Mouse (Mus musculus) heart, adult 2 months (tissue): ENCODE data around the gene Hp1bp3. TPM values are rescaled to one million over a fixed set of nuclear protein-coding genes. Genes with fewer than 3 reads are reported as not detected.

Experiments used
- DNase-seq, 2 experiments: peaks; one replicate each; pipeline ENCODE4 v3.0.0; 2021
- H3K27ac ChIP-seq: fragments of 200-600 bp; 2 replicates; pipeline ENCODE4 v1.8.1; 2022
- H3K27me3 ChIP-seq: fragments of 200-500 bp; 2 replicates; pipeline ENCODE4 v1.6.1; 2012; ENCODE audit warnings: mild to moderate bottlenecking, low read length, inconsistent platforms, mixed read lengths; ENCODE audit not compliant: control insufficient read depth, insufficient read depth
- H3K36me3 ChIP-seq: fragments of 200-500 bp; 2 replicates; pipeline ENCODE4 v1.6.1; 2012; ENCODE audit warnings: low read length, inconsistent platforms; ENCODE audit not compliant: control insufficient read depth, insufficient read depth
- H3K4me1 ChIP-seq: fragments of 200-500 bp; 2 replicates; pipeline ENCODE4 v1.6.1; 2011; ENCODE audit warnings: low read length; ENCODE audit not compliant: control insufficient read depth, insufficient read depth
- H3K4me3 ChIP-seq: fragments of 200-600 bp; 2 replicates; pipeline ENCODE4 v1.8.1; 2022
- H3K79me2 ChIP-seq: fragments of 200-500 bp; replicated peaks from 2 replicates; pipeline ENCODE4 v1.6.1; 2012; ENCODE audit warnings: mild to moderate bottlenecking, inconsistent platforms, low read length, moderate library complexity, mixed read lengths; ENCODE audit not compliant: control insufficient read depth, insufficient read depth
- H3K9ac ChIP-seq: fragments of 200-500 bp; 2 replicates; pipeline ENCODE4 v1.6.1; 2012; ENCODE audit warnings: low read depth, mild to moderate bottlenecking, control low read depth, inconsistent platforms, low read length, mixed read lengths
- CTCF ChIP-seq: fragments of 200-600 bp; IDR thresholded peaks from 2 replicates; pipeline ENCODE4 v1.8.1; 2022; ENCODE audit warnings: antibody characterized with exemption, mild to moderate bottlenecking, moderate library complexity
- EP300 ChIP-seq: fragments of 200-500 bp; IDR thresholded peaks from 2 replicates; pipeline ENCODE4 v1.6.1; 2011; ENCODE audit warnings: low read depth, low read length, control low read depth; ENCODE audit not compliant: insufficient read depth
- POLR2A ChIP-seq: fragments of 200-500 bp; IDR thresholded peaks from 2 replicates; pipeline ENCODE4 v1.6.1; 2011; ENCODE audit warnings: mild to moderate bottlenecking, low read depth, low read length, control low read depth; ENCODE audit not compliant: insufficient read depth
- WGBS: fragments of 180-500 bp; shearing (Covaris S2); methylation state at CpG from one replicate; pipeline ENCODE4 v1.1.7; 2018; 5-methylcytosine and 5-hydroxymethylcytosine counted together
- intact Hi-C: fragments of 180-260 bp; cut with DNase I; formaldehyde crosslinking; loops from one replicate; pipeline ENCODE4 v1.15.1; 2025
- polyA plus RNA-seq: library from polyadenylated mRNA; depleted of rRNA; stranded (reverse); fragments of >200 nt; gene quantifications from 2 replicates; pipeline ENCODE4 v1.2.3, GENCODE M21; 2012
- total RNA-seq, 2 experiments: library from RNA; stranded (reverse); gene quantifications; 2 replicates each; pipeline ENCODE4 v1.2.3; 2021

The Hp1bp3 gene
- total and polyA plus RNA-seq, 3 experiments = 48.0 to 85.0 (median 74.7) TPM

DNA sequence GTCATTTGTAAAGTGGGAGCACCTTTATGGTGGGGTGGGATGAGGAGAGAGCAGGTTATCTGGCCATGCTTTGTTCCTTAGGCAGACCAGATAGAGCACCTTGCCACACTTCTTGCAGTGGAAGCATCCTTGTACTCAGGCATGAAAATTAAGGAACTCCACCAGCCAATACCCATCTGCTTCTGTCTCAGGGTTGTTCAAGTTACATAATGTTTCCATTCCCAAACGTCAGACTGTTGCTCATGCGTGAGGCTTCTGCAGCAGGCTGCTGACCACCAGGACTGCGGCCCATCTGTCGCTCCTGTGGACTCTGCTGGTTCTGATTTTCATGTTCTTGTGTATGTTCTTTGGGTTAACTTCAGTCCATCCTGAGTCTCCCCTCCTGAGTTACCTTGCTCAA, 35.4 kb upstream of the Hp1bp3 start:
- Histone ChIP-seq H3K79me2 (no peaks in the 10 kb centered on the region), H3K4me1 (peaks cover 2% of the 10 kb centered on the region; the same call in 1 of the 2 replicates), H3K4me3 (no peak overlapping the region), H3K27ac (no peak overlapping the region), H3K9ac (no peak overlapping the region), H3K36me3 (no peaks in the 10 kb centered on the region), H3K27me3 (no peaks in the 10 kb centered on the region)
- DNase-seq = no peak
- intact Hi-C loops = no loop called here
- WGBS = 89% methylated on average over 4 of the region's 4 CpGs
- TF ChIP-seq EP300 (no peak), POLR2A (no peak), CTCF (no peak)

DNA sequence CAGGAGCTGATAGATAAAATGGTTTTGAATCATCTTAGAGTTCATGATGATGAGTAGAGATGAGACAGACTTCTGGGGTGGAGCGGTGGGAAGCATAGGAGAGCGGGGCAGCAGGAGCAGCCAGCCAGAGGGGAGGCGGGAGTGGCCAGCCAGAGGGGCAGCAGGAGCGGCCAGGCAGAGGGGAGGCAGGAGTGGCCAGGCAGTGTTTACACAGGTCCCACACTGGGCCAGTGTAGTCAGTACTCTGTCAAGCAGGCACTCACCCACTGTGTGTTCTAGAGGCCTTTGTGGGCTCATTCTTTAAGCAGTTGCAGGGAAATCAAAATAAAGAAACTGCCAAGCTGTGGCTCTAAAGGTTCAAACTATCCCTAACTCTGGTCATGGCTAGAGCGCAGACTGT, 32.0 kb upstream of the Hp1bp3 start:
- TF ChIP-seq EP300 = no peak
- TF ChIP-seq POLR2A = no peak
- no peak for TF ChIP-seq CTCF
- H3K4me1 ChIP-seq = peaks cover 2% of the 10 kb centered on the region; the same call in 1 of the 2 replicates
- H3K36me3 ChIP-seq = no peaks in the 10 kb centered on the region
- DNase-seq = no peak
- H3K4me3 ChIP-seq = no peak overlapping the region
- no peak overlapping the region for H3K9ac ChIP-seq
- no peaks in the 10 kb centered on the region for H3K27me3 ChIP-seq
- intact Hi-C loops = no loop called here
- H3K27ac ChIP-seq = no peak overlapping the region
- H3K79me2 ChIP-seq = no peaks in the 10 kb centered on the region
- 95% methylated on average over 5 of the region's 5 CpGs for WGBS

DNA sequence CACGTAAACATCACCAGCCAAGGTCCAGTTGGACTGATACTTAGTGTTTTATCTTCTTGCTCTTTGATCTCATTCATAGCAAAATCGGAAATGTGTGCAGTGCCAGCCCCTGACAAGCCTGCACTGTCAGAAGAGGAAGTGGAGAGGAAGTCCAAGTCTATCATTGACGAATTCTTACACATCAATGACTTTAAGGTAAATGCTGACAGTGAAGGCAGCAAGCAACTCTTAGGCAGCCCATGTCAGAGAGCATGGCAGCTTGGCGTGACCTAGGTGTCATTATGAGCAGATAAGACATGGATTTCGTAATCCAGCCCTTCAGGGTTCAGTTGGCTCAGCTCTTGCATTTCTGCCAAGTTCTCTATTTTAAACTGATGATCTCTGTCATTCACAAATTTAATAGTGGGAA, 31.5 kb upstream of the Hp1bp3 start:
- no peak overlapping the region for H3K9ac ChIP-seq
- TF ChIP-seq EP300 (0 out of 2 replicates have a peak, but pooled peaks have one; percentile 10), POLR2A (no peak), CTCF (no peak)
- peaks cover 2% of the 10 kb centered on the region; the same call in 1 of the 2 replicates for H3K4me1 ChIP-seq
- no peaks in the 10 kb centered on the region for H3K79me2 ChIP-seq
- intact Hi-C loops = no loop called here
- no peak overlapping the region for H3K4me3 ChIP-seq
- no peaks in the 10 kb centered on the region for H3K27me3 ChIP-seq
- 38% methylated on average over 5 of the region's 5 CpGs for WGBS
- DNase-seq = peak in 1 of 2 experiments; percentile 17
- H3K27ac ChIP-seq = no peak overlapping the region
- no peaks in the 10 kb centered on the region for H3K36me3 ChIP-seq

GRCm38 (mm10) chr4:138185961-138186360, 30.1 kb upstream of the Hp1bp3 start:
- DNase-seq = no peak

GRCm38 (mm10) chr4:138187995-138188394, 28.1 kb upstream of the Hp1bp3 start:
- Histone ChIP-seq H3K27me3 (no peaks in the 10 kb centered on the region), H3K36me3 (no peaks in the 10 kb centered on the region)
- 72% methylated on average over 7 of the region's 7 CpGs for WGBS

More at GRCm38 (mm10) chr4:138185961-138186360, 30.1 kb upstream of the Hp1bp3 start:
- 93% methylated on average over 7 of the region's 7 CpGs for WGBS
- Histone ChIP-seq H3K27me3 (no peaks in the 10 kb centered on the region), H3K4me1 (peaks cover 2% of the 10 kb centered on the region; the same call in 1 of the 2 replicates), H3K9ac (no peak overlapping the region), H3K79me2 (no peaks in the 10 kb centered on the region), H3K36me3 (no peaks in the 10 kb centered on the region), H3K4me3 (no peak overlapping the region), H3K27ac (no peak overlapping the region)
- intact Hi-C loops = no loop called here
- TF ChIP-seq CTCF (no peak), POLR2A (no peak), EP300 (no peak)

GRCm38 (mm10) chr4:138192561-138192960, 23.5 kb upstream of the Hp1bp3 start:
- Histone ChIP-seq H3K9ac (no peak overlapping the region), H3K79me2 (no peaks in the 10 kb centered on the region), H3K27me3 (no peaks in the 10 kb centered on the region), H3K27ac (no peak overlapping the region), H3K36me3 (no peaks in the 10 kb centered on the region), H3K4me1 (no peaks in the 10 kb centered on the region), H3K4me3 (no peak overlapping the region)
- intact Hi-C loops = no loop called here
- TF ChIP-seq POLR2A = no peak
- no peak for TF ChIP-seq EP300
- TF ChIP-seq CTCF = no peak
- DNase-seq = no peak
- 89% methylated on average over 5 of the region's 5 CpGs for WGBS

More at GRCm38 (mm10) chr4:138187995-138188394, 28.1 kb upstream of the Hp1bp3 start:
- Histone ChIP-seq H3K4me3 (no peak overlapping the region), H3K79me2 (no peaks in the 10 kb centered on the region), H3K27ac (no peak overlapping the region), H3K4me1 (peaks cover 2% of the 10 kb centered on the region; the same call in 1 of the 2 replicates), H3K9ac (no peak overlapping the region)
- intact Hi-C loops = no loop called here
- no peak for TF ChIP-seq EP300
- TF ChIP-seq CTCF = no peak
- no peak for TF ChIP-seq POLR2A
- no peak for DNase-seq
